Mouse (Mus musculus): Measurements from ENCODE around the gene Slc38a10.

DNA sequence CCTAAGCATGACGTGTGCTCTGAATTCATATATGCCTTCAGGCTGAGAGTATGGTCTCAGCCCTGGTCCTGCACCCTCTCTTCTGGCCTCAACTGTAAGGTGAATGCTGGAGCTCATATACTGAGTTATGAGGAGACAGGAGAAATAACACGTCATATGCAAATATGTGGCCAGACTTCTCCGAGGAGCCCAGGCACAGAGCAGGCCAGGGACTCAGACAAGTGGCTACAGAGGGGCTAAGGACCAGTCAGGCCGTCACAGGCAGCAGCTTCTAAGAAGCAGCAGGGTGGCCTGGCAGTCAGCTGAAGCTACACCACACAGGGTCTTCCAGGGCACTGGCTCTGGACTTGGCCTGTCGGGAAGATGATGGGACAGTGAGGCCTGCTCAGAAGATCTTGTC lies 87.8 kb downstream of the Slc38a10 start:
- TF ChIP-seq CTCF (IDR thresholded peaks at IDR 0.05; ENCODE audit: low read depth) (no peak), EP300 (optimal IDR thresholded peaks at IDR 0.05) (no peak)

Measured in stomach, postnatal 0 days (tissue).